Mouse (Mus musculus): ENCODE measurements around the gene Krt77.

Krt77 gene

GRCm38 (mm10) chr15:101833131-101833530, 36.4 kb downstream of the Krt77 start:
- no peak for DNase-seq (ENCODE audit: low spot score in 2 of 2)

GRCm38 (mm10) chr15:101829441-101829840, 40.1 kb downstream of the Krt77 start:
- DNase-seq (ENCODE audit: low spot score in 2 of 2), result no peak

- DNase-seq (ENCODE audit: low spot score in 2 of 2), result no peak
Observed at GRCm38 (mm10) chr15:101821786-101822185, 47.7 kb downstream of the Krt77 start.

GRCm38 (mm10) chr15:101817875-101818274, 51.6 kb downstream of the Krt77 start, which contains the start of gene Krt2:
Krt2 (minus strand) TSS chr15:101818169.
- DNase-seq (ENCODE audit: low spot score in 2 of 2), result no peak
